Mouse (Mus musculus): Measurements from ENCODE around the gene Muc20. TPM values are rescaled to one million over a fixed set of nuclear protein-coding genes. Genes with fewer than 3 reads are reported as not detected.
A peak's percentile ranks its signal among the peaks of the same experiment; 100 is the strongest.

Gene Muc20
- not detected in 2 replicates for polyA plus RNA-seq (2012; ENCODE audit: insufficient read depth, low replicate concordance)

- Histone ChIP-seq H3K36me3 (replicated peaks; ENCODE audit: low read length) (no peaks in the 10 kb centered on the region), H3K9me3 (peaks cover 42% of the 10 kb centered on the region), H3K27me3 (replicated peaks) (peaks cover 52% of the 10 kb centered on the region), H3K4me3 (replicated peaks) (no peak within 1 kb of the TSS), H3K4me1 (peaks cover 59% of the 10 kb centered on the region)
- TF ChIP-seq GATA1 (IDR thresholded peaks at IDR 0.05; ENCODE audit: borderline replicate concordance, low read length) (no peak), FLI1 (IDR thresholded peaks at IDR 0.05; ENCODE audit: low read length) (no peak)
These were observed at the start of gene Muc20 for GRCm38 (mm10) chr16:32797426-32797689. TSS of gene Muc20 (minus strand) at chr16:32797435.

GRCm38 (mm10) chr16:32831501-32831900 lies 34.3 kb upstream of the Muc20 start:
- Histone ChIP-seq H3K4me3 (replicated peaks) (no peak overlapping the region), H3K36me3 (replicated peaks; ENCODE audit: low read length) (peaks cover 94% of the 10 kb centered on the region), H3K4me1 (peaks cover 6% of the 10 kb centered on the region; the same call in 1 of the 2 replicates), H3K27me3 (replicated peaks) (no peaks in the 10 kb centered on the region), H3K9me3 (no peaks in the 10 kb centered on the region)
- TF ChIP-seq FLI1 (IDR thresholded peaks at IDR 0.05; ENCODE audit: low read length) = no peak
- TF ChIP-seq GATA1 (IDR thresholded peaks at IDR 0.05; ENCODE audit: borderline replicate concordance, low read length) = no peak

GRCm38 (mm10) chr16:32829104-32829503 lies 31.9 kb upstream of the Muc20 start:
- TF ChIP-seq GATA1 (IDR thresholded peaks at IDR 0.05; ENCODE audit: borderline replicate concordance, low read length) = no peak
- TF ChIP-seq FLI1 (IDR thresholded peaks at IDR 0.05; ENCODE audit: low read length) = no peak
- H3K27me3 ChIP-seq (replicated peaks) = no peaks in the 10 kb centered on the region
- H3K4me3 ChIP-seq (replicated peaks) = no peak overlapping the region
- no peaks in the 10 kb centered on the region for H3K9me3 ChIP-seq
- peaks cover 96% of the 10 kb centered on the region for H3K36me3 ChIP-seq (replicated peaks; ENCODE audit: low read length)
- peaks cover 6% of the 10 kb centered on the region; the same call in 1 of the 2 replicates for H3K4me1 ChIP-seq

- peaks cover 99% of the 10 kb centered on the region for H3K36me3 ChIP-seq (replicated peaks; ENCODE audit: low read length)
- H3K9me3 ChIP-seq = no peaks in the 10 kb centered on the region
- TF ChIP-seq FLI1 (IDR thresholded peaks at IDR 0.05; ENCODE audit: low read length) (no peak), GATA1 (IDR thresholded peaks at IDR 0.05; ENCODE audit: borderline replicate concordance, low read length) (no peak)
These were observed 29.3 kb upstream of the Muc20 start for GRCm38 (mm10) chr16:32826521-32826920.

GRCm38 (mm10) chr16:32825380-32825779 lies 28.1 kb upstream of the Muc20 start:
- H3K4me3 ChIP-seq (replicated peaks) = no peak overlapping the region
- H3K9me3 ChIP-seq = no peaks in the 10 kb centered on the region
- peaks cover 95% of the 10 kb centered on the region for H3K36me3 ChIP-seq (replicated peaks; ENCODE audit: low read length)
- H3K4me1 ChIP-seq = peaks cover 31% of the 10 kb centered on the region
- TF ChIP-seq FLI1 (IDR thresholded peaks at IDR 0.05; ENCODE audit: low read length) = no peak
- TF ChIP-seq GATA1 (IDR thresholded peaks at IDR 0.05; ENCODE audit: borderline replicate concordance, low read length) = no peak
- H3K27me3 ChIP-seq (replicated peaks) = no peaks in the 10 kb centered on the region

More at GRCm38 (mm10) chr16:32826521-32826920, 29.3 kb upstream of the Muc20 start:
- H3K27me3 ChIP-seq (replicated peaks) = no peaks in the 10 kb centered on the region
- peaks cover 26% of the 10 kb centered on the region for H3K4me1 ChIP-seq
- H3K4me3 ChIP-seq (replicated peaks) = no peak overlapping the region

- Histone ChIP-seq H3K4me1 (peaks cover 28% of the 10 kb centered on the region), H3K27me3 (replicated peaks) (no peaks in the 10 kb centered on the region), H3K36me3 (replicated peaks; ENCODE audit: low read length) (peaks cover 82% of the 10 kb centered on the region), H3K9me3 (no peaks in the 10 kb centered on the region), H3K4me3 (replicated peaks) (no peak overlapping the region)
- TF ChIP-seq FLI1 (IDR thresholded peaks at IDR 0.05; ENCODE audit: low read length) = no peak
- no peak for TF ChIP-seq GATA1 (IDR thresholded peaks at IDR 0.05; ENCODE audit: borderline replicate concordance, low read length)
These were observed 26.8 kb upstream of the Muc20 start for GRCm38 (mm10) chr16:32824061-32824460.

- peaks cover 76% of the 10 kb centered on the region for H3K36me3 ChIP-seq (replicated peaks; ENCODE audit: low read length)
- TF ChIP-seq FLI1 (IDR thresholded peaks at IDR 0.05; ENCODE audit: low read length) (no peak), GATA1 (IDR thresholded peaks at IDR 0.05; ENCODE audit: borderline replicate concordance, low read length) (no peak)
These were observed 26.3 kb upstream of the Muc20 start for GRCm38 (mm10) chr16:32823487-32823886.

GRCm38 (mm10) chr16:32822881-32823280 lies 25.6 kb upstream of the Muc20 start:
- TF ChIP-seq FLI1 (IDR thresholded peaks at IDR 0.05; ENCODE audit: low read length) = no peak
- peaks cover 31% of the 10 kb centered on the region for H3K4me1 ChIP-seq
- H3K36me3 ChIP-seq (replicated peaks; ENCODE audit: low read length) = peaks cover 70% of the 10 kb centered on the region
- H3K9me3 ChIP-seq = no peaks in the 10 kb centered on the region
- H3K27me3 ChIP-seq (replicated peaks) = peaks cover 5% of the 10 kb centered on the region
- H3K4me3 ChIP-seq (replicated peaks) = no peak overlapping the region

More at GRCm38 (mm10) chr16:32823487-32823886, 26.3 kb upstream of the Muc20 start:
- Histone ChIP-seq H3K9me3 (no peaks in the 10 kb centered on the region), H3K27me3 (replicated peaks) (peaks cover 5% of the 10 kb centered on the region), H3K4me1 (peaks cover 28% of the 10 kb centered on the region), H3K4me3 (replicated peaks) (no peak overlapping the region)

GRCm38 (mm10) chr16:32822450-32822827 lies 25.2 kb upstream of the Muc20 start:
- peaks cover 5% of the 10 kb centered on the region for H3K27me3 ChIP-seq (replicated peaks)
- H3K36me3 ChIP-seq (replicated peaks; ENCODE audit: low read length) = peaks cover 66% of the 10 kb centered on the region
- TF ChIP-seq GATA1 (IDR thresholded peaks at IDR 0.05; ENCODE audit: borderline replicate concordance, low read length) = no peak
- no peak for TF ChIP-seq FLI1 (IDR thresholded peaks at IDR 0.05; ENCODE audit: low read length)
- peak overlapping the region; percentile 55 for H3K4me3 ChIP-seq (replicated peaks)
- H3K9me3 ChIP-seq = no peaks in the 10 kb centered on the region
- peaks cover 35% of the 10 kb centered on the region for H3K4me1 ChIP-seq

- no peak for TF ChIP-seq GATA1 (IDR thresholded peaks at IDR 0.05; ENCODE audit: borderline replicate concordance, low read length)
- no peak for TF ChIP-seq FLI1 (IDR thresholded peaks at IDR 0.05; ENCODE audit: low read length)
- Histone ChIP-seq H3K4me1 (peaks cover 35% of the 10 kb centered on the region), H3K36me3 (replicated peaks; ENCODE audit: low read length) (peaks cover 61% of the 10 kb centered on the region), H3K27me3 (replicated peaks) (peaks cover 5% of the 10 kb centered on the region), H3K9me3 (no peaks in the 10 kb centered on the region), H3K4me3 (replicated peaks) (peak overlapping the region; percentile 55)
These were observed 24.7 kb upstream of the Muc20 start for GRCm38 (mm10) chr16:32821772-32822449.

Measured in megakaryocyte, embryonic 14.5 days (primary cell).